Mouse (Mus musculus) kidney, adult 2 months (tissue): Measurements from ENCODE around the gene Lrsam1. TPM values are rescaled to one million over a fixed set of nuclear protein-coding genes. Genes with fewer than 3 reads are reported as not detected.

Source experiments
- DNase-seq: peaks from one replicate; pipeline ENCODE4 v3.0.0; 2021
- H3K27ac ChIP-seq: fragments of 200-500 bp; 2 replicates; pipeline ENCODE4 v1.5.1; 2012; ENCODE audit warnings: low read depth, low read length, control low read depth, inconsistent platforms; ENCODE audit not compliant: insufficient read depth
- H3K27me3 ChIP-seq: fragments of 200-500 bp; replicated peaks from 2 replicates; pipeline ENCODE4 v1.6.1; 2012; ENCODE audit warnings: mild to moderate bottlenecking, moderate library complexity, low read length, inconsistent platforms; ENCODE audit not compliant: control insufficient read depth, insufficient read depth
- H3K36me3 ChIP-seq: fragments of 200-500 bp; 2 replicates; pipeline ENCODE4 v1.6.1; 2012; ENCODE audit warnings: mild to moderate bottlenecking, moderate library complexity, low read length, inconsistent platforms; ENCODE audit not compliant: control insufficient read depth, insufficient read depth
- H3K4me1 ChIP-seq: fragments of 200-500 bp; 2 replicates; pipeline ENCODE4 v1.6.1; 2011; ENCODE audit warnings: low read length; ENCODE audit not compliant: control insufficient read depth, insufficient read depth
- H3K4me3 ChIP-seq: fragments of 200-500 bp; 2 replicates; pipeline ENCODE4 v1.5.1; 2011; ENCODE audit warnings: mild to moderate bottlenecking, low read depth, low read length, control low read depth; ENCODE audit not compliant: insufficient read depth
- CTCF ChIP-seq: fragments of 200-500 bp; conservative IDR thresholded peaks from 2 replicates; pipeline ENCODE4 v1.5.1; 2011; ENCODE audit warnings: low read depth, mild to moderate bottlenecking, control low read depth, low read length, moderate library complexity, mixed read lengths; ENCODE audit not compliant: insufficient read depth, insufficient read length
- POLR2A ChIP-seq: fragments of 200-500 bp; IDR thresholded peaks from one replicate; pipeline ENCODE4 v1.6.1; 2011; ENCODE audit warnings: low read depth, low read length, control low read depth
- WGBS: fragments of 180-500 bp; shearing (Covaris S2); methylation state at CpG from one replicate; pipeline ENCODE4 v1.1.7; 2018; 5-methylcytosine and 5-hydroxymethylcytosine counted together
- polyA plus RNA-seq: library from polyadenylated mRNA; depleted of rRNA; stranded (reverse); fragments of >200 nt; gene quantifications from 2 replicates; pipeline ENCODE4 v1.2.3, GENCODE M21; 2012; rRNA removed

Gene Lrsam1
- polyA plus RNA-seq, 1 experiment, result 12.0 TPM

- no peak for TF ChIP-seq CTCF
- no peak for TF ChIP-seq POLR2A
Measured at GRCm38 (mm10) chr2:32876490-32877302, 84.7 kb downstream of the Lrsam1 start.

GRCm38 (mm10) chr2:32875675-32876489 is 85.5 kb downstream of the Lrsam1 start, which contains the start of gene Fam129b:
TSS of gene Fam129b (plus strand) at chr2:32876114.
- Histone ChIP-seq H3K27ac (peak within 1 kb of the TSS; percentile 88), H3K27me3 (no peaks in the 10 kb centered on the region), H3K4me3 (peak within 1 kb of the TSS; percentile 94), H3K4me1 (peaks cover 9% of the 10 kb centered on the region; the same call in 1 of the 2 replicates), H3K36me3 (no peaks in the 10 kb centered on the region)
- 1% methylated on average over 68 of the region's 68 CpGs for WGBS
- peak; percentile 91 for DNase-seq
- TF ChIP-seq CTCF (no peak), POLR2A (peak; percentile 31)

More at GRCm38 (mm10) chr2:32876490-32877302, 84.7 kb downstream of the Lrsam1 start:
- Histone ChIP-seq H3K36me3 (no peaks in the 10 kb centered on the region), H3K27me3 (no peaks in the 10 kb centered on the region), H3K4me1 (peaks cover 16% of the 10 kb centered on the region; the same call in 1 of the 2 replicates), H3K27ac (peak overlapping the region; percentile 88), H3K4me3 (peak overlapping the region; percentile 94)
- no peak for DNase-seq
- 5% methylated on average over 20 of the region's 20 CpGs for WGBS

Other genes with a start within 250 kb of the Lrsam1 start
- 88.3 and 89.2 TPM in 2 replicates for gene Cdk9, start 248.5 kb downstream of the Lrsam1 start, polyA plus RNA-seq
- 28.4 and 30.4 TPM in 2 replicates for gene Sh2d3c, start 240.6 kb downstream of the Lrsam1 start, polyA plus RNA-seq
- not detected in 2 replicates for gene 6330409D20Rik, start 220.6 kb downstream of the Lrsam1 start, polyA plus RNA-seq
- gene Tor2a, start 204.4 kb downstream of the Lrsam1 start, polyA plus RNA-seq, result 72.5 and 93.3 TPM in 2 replicates
- gene Ttc16, start 186.0 kb downstream of the Lrsam1 start, polyA plus RNA-seq, result 1.1 TPM in 2 replicates
- 8.0 and 11.8 TPM in 2 replicates for gene Ptrh1, start 185.8 kb downstream of the Lrsam1 start, polyA plus RNA-seq
- 0.12 TPM in 1 of 2 replicates, not detected in the other for gene Cfap157, start 177.2 kb downstream of the Lrsam1 start, polyA plus RNA-seq
- 10.2 and 13.2 TPM in 2 replicates for gene Stxbp1, start 114.4 kb downstream of the Lrsam1 start, polyA plus RNA-seq
- 32.3 and 33.4 TPM in 2 replicates for gene Fam129b, start 85.5 kb downstream of the Lrsam1 start, polyA plus RNA-seq
- gene Rpl12, start 55 bp downstream of the Lrsam1 start, polyA plus RNA-seq, result 166 and 270 TPM in 2 replicates
- 51.1 and 51.9 TPM in 2 replicates for gene Slc2a8, start 20.5 kb upstream of the Lrsam1 start, polyA plus RNA-seq
- 1.1 and 1.2 TPM in 2 replicates for gene Garnl3, start 170.0 kb upstream of the Lrsam1 start, polyA plus RNA-seq